8 mouse cellular contexts compared by ENCODE assay signal in the genomic region with DNA sequence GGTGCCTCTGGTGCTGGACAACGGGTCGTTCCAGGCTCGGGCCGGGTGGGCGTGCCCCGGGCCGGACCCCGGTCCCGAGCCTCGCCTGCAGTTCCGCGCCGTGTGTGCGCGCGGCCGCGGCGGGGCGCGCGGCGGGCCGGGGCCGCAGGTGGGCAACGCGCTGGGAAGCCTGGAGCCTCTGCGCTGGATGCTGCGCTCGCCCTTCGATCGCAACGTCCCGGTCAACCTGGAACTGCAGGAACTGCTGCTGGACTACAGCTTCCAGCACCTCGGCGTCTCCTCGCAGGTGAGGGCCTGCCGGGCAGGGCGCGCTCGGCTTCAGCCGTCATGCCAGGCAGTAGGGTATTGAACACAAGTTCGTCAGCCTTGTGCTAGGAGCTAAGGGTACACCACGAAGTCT. TPM values are rescaled to one million over a fixed set of nuclear protein-coding genes. Genes with fewer than 3 reads are reported as not detected.
DNase-seq lines count a peak whose midpoint lies in the region; ATAC-seq lines count a peak whose summit lies in the region.

No protein-coding gene starts in this region.

- H3K4me1 ChIP-seq in heart, embryonic 12.5 days (replicated peaks): peaks cover 12% of the 10 kb centered on the region
- H3K4me1 ChIP-seq in forebrain, embryonic 10.5 days: peaks cover 19% of the 10 kb centered on the region
- H3K4me1 ChIP-seq in limb, embryonic 12.5 days (replicated peaks): peaks cover 13% of the 10 kb centered on the region
- H3K4me1 ChIP-seq in neural tube, embryonic 12.5 days: peaks cover 15% of the 10 kb centered on the region

- peak overlapping the region; percentile 83 for H3K27ac ChIP-seq in heart, embryonic 12.5 days (ENCODE audit: poor library complexity, severe bottlenecking)
- H3K27ac ChIP-seq in forebrain, embryonic 10.5 days: peak overlapping the region; percentile 95
- peak overlapping the region; percentile 92 for H3K27ac ChIP-seq in limb, embryonic 12.5 days
- peak overlapping the region; percentile 69 for H3K27ac ChIP-seq in neural tube, embryonic 12.5 days

- peak overlapping the region; percentile 67 for H3K4me3 ChIP-seq in heart, embryonic 12.5 days
- peak overlapping the region; percentile 90 for H3K4me3 ChIP-seq in forebrain, embryonic 10.5 days
- H3K4me3 ChIP-seq in limb, embryonic 12.5 days (replicated peaks): peak overlapping the region; percentile 89
- H3K4me3 ChIP-seq in neural tube, embryonic 12.5 days: peak overlapping the region; percentile 73

- no peaks in the 10 kb centered on the region for H3K9me3 ChIP-seq in heart, embryonic 12.5 days (replicated peaks)
- H3K9me3 ChIP-seq in forebrain, embryonic 10.5 days: no peaks in the 10 kb centered on the region
- H3K9me3 ChIP-seq in limb, embryonic 12.5 days: no peaks in the 10 kb centered on the region
- no peaks in the 10 kb centered on the region for H3K9me3 ChIP-seq in neural tube, embryonic 12.5 days

- H3K9ac ChIP-seq in heart, embryonic 12.5 days: peak overlapping the region; percentile 80
- H3K9ac ChIP-seq in limb, embryonic 12.5 days (replicated peaks): peak overlapping the region; percentile 86
- peak overlapping the region; percentile 79 for H3K9ac ChIP-seq in neural tube, embryonic 12.5 days

- no peak for DNase-seq in heart, postnatal 25 days (ENCODE audit: low spot score)
- DNase-seq in ES-CJ7 (ENCODE audit: low read depth, low spot score): peak; percentile 49
- no peak for DNase-seq in forebrain, embryonic 10.5 days (ENCODE audit: extremely low spot score, low spot score)
- DNase-seq in ovary, adult 18-20 months (ENCODE audit: low spot score): no peak
- DNase-seq in urinary bladder, postnatal 10 days (ENCODE audit: low spot score): no peak

- H3K27me3 ChIP-seq in heart, embryonic 12.5 days (replicated peaks): peaks cover 15% of the 10 kb centered on the region
- H3K27me3 ChIP-seq in forebrain, embryonic 10.5 days (ENCODE audit: poor library complexity, severe bottlenecking): peaks cover 24% of the 10 kb centered on the region
- peaks cover 23% of the 10 kb centered on the region for H3K27me3 ChIP-seq in limb, embryonic 12.5 days
- peaks cover 14% of the 10 kb centered on the region for H3K27me3 ChIP-seq in neural tube, embryonic 12.5 days (replicated peaks)

- peak; percentile 71; the same call in 1 of the 2 replicates for ATAC-seq in heart, embryonic 12.5 days (ENCODE audit: insufficient number of reproducible peaks, low FRiP score)
- no peak; the same call in 1 of the 2 replicates for ATAC-seq in limb, embryonic 12.5 days (ENCODE audit: insufficient number of reproducible peaks, insufficient read depth, low FRiP score, low TSS enrichment, low read depth)
- ATAC-seq in neural tube, embryonic 12.5 days (ENCODE audit: low FRiP score, low read depth): peak; percentile 71

- WGBS in heart, embryonic 12.5 days: under 1% methylated on average over 37 of the region's 44 CpGs
- under 1% methylated on average over 44 of the region's 44 CpGs for WGBS in forebrain, embryonic 10.5 days
- WGBS in limb, embryonic 12.5 days: under 1% methylated on average over 38 of the region's 44 CpGs
- under 1% methylated on average over 44 of the region's 44 CpGs for WGBS in neural tube, embryonic 12.5 days

- H3K36me3 ChIP-seq in heart, embryonic 12.5 days: peaks cover 25% of the 10 kb centered on the region
- peaks cover 38% of the 10 kb centered on the region for H3K36me3 ChIP-seq in forebrain, embryonic 10.5 days (replicated peaks)
- H3K36me3 ChIP-seq in limb, embryonic 12.5 days: peaks cover 32% of the 10 kb centered on the region
- peaks cover 17% of the 10 kb centered on the region for H3K36me3 ChIP-seq in neural tube, embryonic 12.5 days

- intact Hi-C loops in heart, postnatal 25 days (cut with DNase I): loop anchor here (5.0 to 10.0 kb wide), 2 partner anchors 78 to 210 kb away; no protein-coding TSS in a partner anchor

- H3K4me2 ChIP-seq in heart, embryonic 12.5 days: peak overlapping the region; percentile 77
- H3K4me2 ChIP-seq in limb, embryonic 12.5 days: peak overlapping the region; percentile 61
- peak overlapping the region; percentile 77 for H3K4me2 ChIP-seq in neural tube, embryonic 12.5 days (replicated peaks)

RNA-seq across cellular contexts. Expression of a gene that starts 0.5 kb away (rescaled TPM):
- polyA plus RNA-seq in heart, embryonic 12.5 days (2016; fragmentation: Nextera tagmentation; extraction: Ambion mirVana): 10.1 and 11.1 TPM in 2 replicates
- 1 to 10 TPM; 5.3 to 5.5 TPM for total RNA-seq in heart, postnatal 25 days (2021)
- 14.1 and 17.0 TPM in 2 replicates for polyA plus RNA-seq in forebrain, embryonic 10.5 days (2016; fragmentation: Nextera tagmentation; extraction: Ambion mirVana)
- polyA plus RNA-seq in limb, embryonic 12.5 days (2016; fragmentation: Nextera tagmentation; extraction: Ambion mirVana): 20.8 and 22.1 TPM in 2 replicates
- 20.3 and 20.5 TPM in 2 replicates for polyA plus RNA-seq in neural tube, embryonic 12.5 days (2016; fragmentation: Nextera tagmentation; extraction: Ambion mirVana)

RNA-seq across cellular contexts. Expression of a gene that starts 14.7 kb away (rescaled TPM):
- 0.08 TPM in 1 of 2 replicates, not detected in the other for polyA plus RNA-seq in heart, embryonic 12.5 days (2016; fragmentation: Nextera tagmentation; extraction: Ambion mirVana)
- not detected for total RNA-seq in heart, postnatal 25 days (2021)
- polyA plus RNA-seq in forebrain, embryonic 10.5 days (2016; fragmentation: Nextera tagmentation; extraction: Ambion mirVana): 0.14 and 0.47 TPM in 2 replicates
- polyA plus RNA-seq in limb, embryonic 12.5 days (2016; fragmentation: Nextera tagmentation; extraction: Ambion mirVana): not detected in 2 replicates
- polyA plus RNA-seq in neural tube, embryonic 12.5 days (2016; fragmentation: Nextera tagmentation; extraction: Ambion mirVana): 3.5 and 4.4 TPM in 2 replicates

RNA-seq across cellular contexts. Expression of a gene that starts 40.0 kb away (rescaled TPM):
- polyA plus RNA-seq in heart, embryonic 12.5 days (2016; fragmentation: Nextera tagmentation; extraction: Ambion mirVana): 4.0 and 4.6 TPM in 2 replicates
- 10 to 100 TPM; 15.0 to 15.3 TPM for total RNA-seq in heart, postnatal 25 days (2021)
- 2.2 and 2.3 TPM in 2 replicates for polyA plus RNA-seq in forebrain, embryonic 10.5 days (2016; fragmentation: Nextera tagmentation; extraction: Ambion mirVana)
- polyA plus RNA-seq in limb, embryonic 12.5 days (2016; fragmentation: Nextera tagmentation; extraction: Ambion mirVana): 3.3 TPM in 2 replicates
- 4.2 and 4.5 TPM in 2 replicates for polyA plus RNA-seq in neural tube, embryonic 12.5 days (2016; fragmentation: Nextera tagmentation; extraction: Ambion mirVana)
